Mouse (Mus musculus) heart, adult 2 months (tissue): ENCODE data around the gene Ror1. TPM values are rescaled to one million over a fixed set of nuclear protein-coding genes. Genes with fewer than 3 reads are reported as not detected.

Experiments used
- DNase-seq, 2 experiments: peaks; one replicate each; pipeline ENCODE4 v3.0.0; 2021
- H3K27ac ChIP-seq: fragments of 200-600 bp; 2 replicates; pipeline ENCODE4 v1.8.1; 2022
- H3K27me3 ChIP-seq: fragments of 200-500 bp; 2 replicates; pipeline ENCODE4 v1.6.1; 2012; ENCODE audit warnings: mild to moderate bottlenecking, low read length, inconsistent platforms, mixed read lengths; ENCODE audit not compliant: control insufficient read depth, insufficient read depth
- H3K36me3 ChIP-seq: fragments of 200-500 bp; 2 replicates; pipeline ENCODE4 v1.6.1; 2012; ENCODE audit warnings: low read length, inconsistent platforms; ENCODE audit not compliant: control insufficient read depth, insufficient read depth
- H3K4me1 ChIP-seq: fragments of 200-500 bp; 2 replicates; pipeline ENCODE4 v1.6.1; 2011; ENCODE audit warnings: low read length; ENCODE audit not compliant: control insufficient read depth, insufficient read depth
- H3K4me3 ChIP-seq: fragments of 200-600 bp; 2 replicates; pipeline ENCODE4 v1.8.1; 2022
- H3K79me2 ChIP-seq: fragments of 200-500 bp; replicated peaks from 2 replicates; pipeline ENCODE4 v1.6.1; 2012; ENCODE audit warnings: mild to moderate bottlenecking, inconsistent platforms, low read length, moderate library complexity, mixed read lengths; ENCODE audit not compliant: control insufficient read depth, insufficient read depth
- H3K9ac ChIP-seq: fragments of 200-500 bp; 2 replicates; pipeline ENCODE4 v1.6.1; 2012; ENCODE audit warnings: low read depth, mild to moderate bottlenecking, control low read depth, inconsistent platforms, low read length, mixed read lengths
- CTCF ChIP-seq: fragments of 200-600 bp; IDR thresholded peaks from 2 replicates; pipeline ENCODE4 v1.8.1; 2022; ENCODE audit warnings: antibody characterized with exemption, mild to moderate bottlenecking, moderate library complexity
- EP300 ChIP-seq: fragments of 200-500 bp; IDR thresholded peaks from 2 replicates; pipeline ENCODE4 v1.6.1; 2011; ENCODE audit warnings: low read depth, low read length, control low read depth; ENCODE audit not compliant: insufficient read depth
- POLR2A ChIP-seq: fragments of 200-500 bp; IDR thresholded peaks from 2 replicates; pipeline ENCODE4 v1.6.1; 2011; ENCODE audit warnings: mild to moderate bottlenecking, low read depth, low read length, control low read depth; ENCODE audit not compliant: insufficient read depth
- WGBS: fragments of 180-500 bp; shearing (Covaris S2); methylation state at CpG from one replicate; pipeline ENCODE4 v1.1.7; 2018; 5-methylcytosine and 5-hydroxymethylcytosine counted together
- intact Hi-C: fragments of 180-260 bp; cut with DNase I; formaldehyde crosslinking; loops from one replicate; pipeline ENCODE4 v1.15.1; 2025
- polyA plus RNA-seq: library from polyadenylated mRNA; depleted of rRNA; stranded (reverse); fragments of >200 nt; gene quantifications from 2 replicates; pipeline ENCODE4 v1.2.3, GENCODE M21; 2012
- total RNA-seq, 2 experiments: library from RNA; stranded (reverse); gene quantifications; 2 replicates each; pipeline ENCODE4 v1.2.3; 2021

The Ror1 gene
- total and polyA plus RNA-seq, 3 experiments = 2.3 to 5.0 (median 3.4) TPM

DNA sequence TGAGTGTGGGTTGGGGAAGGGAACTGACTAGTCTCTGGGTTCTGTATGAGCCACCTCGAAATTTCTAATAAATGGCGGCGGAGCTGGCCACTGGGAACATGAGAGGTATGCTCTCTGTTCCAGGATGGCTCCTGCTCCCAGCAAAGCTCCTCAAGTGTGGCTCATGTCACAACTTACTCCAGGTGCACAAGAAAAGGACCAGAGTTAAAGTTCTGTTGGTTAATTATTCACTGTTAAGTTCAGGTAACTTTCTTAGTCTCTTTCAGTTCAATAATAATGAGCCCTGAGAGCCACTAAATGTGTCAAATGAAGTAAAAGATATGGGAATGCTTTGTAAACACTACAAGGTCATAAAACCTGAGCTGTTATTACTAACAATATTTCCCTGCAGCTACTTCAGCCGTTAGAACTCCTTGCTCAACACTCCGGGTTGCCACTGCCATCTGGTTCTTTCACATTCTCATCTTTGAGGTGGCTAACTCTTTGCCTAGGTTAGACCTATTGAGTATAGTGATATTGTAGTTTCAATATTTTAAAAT, 100.7 kb downstream of the Ror1 start:
- no peak for DNase-seq
- Histone ChIP-seq H3K79me2 (peaks cover 3% of the 10 kb centered on the region; the same call in 1 of the 2 replicates), H3K4me1 (peaks cover 4% of the 10 kb centered on the region), H3K36me3 (peaks cover 3% of the 10 kb centered on the region), H3K27me3 (no peaks in the 10 kb centered on the region), H3K4me3 (no peak overlapping the region), H3K9ac (no peak overlapping the region), H3K27ac (no peak overlapping the region)
- no peak for TF ChIP-seq POLR2A
- TF ChIP-seq CTCF = no peak
- no peak for TF ChIP-seq EP300
- intact Hi-C loops = no loop called here
- 88% methylated on average over 5 of the region's 5 CpGs for WGBS

DNA sequence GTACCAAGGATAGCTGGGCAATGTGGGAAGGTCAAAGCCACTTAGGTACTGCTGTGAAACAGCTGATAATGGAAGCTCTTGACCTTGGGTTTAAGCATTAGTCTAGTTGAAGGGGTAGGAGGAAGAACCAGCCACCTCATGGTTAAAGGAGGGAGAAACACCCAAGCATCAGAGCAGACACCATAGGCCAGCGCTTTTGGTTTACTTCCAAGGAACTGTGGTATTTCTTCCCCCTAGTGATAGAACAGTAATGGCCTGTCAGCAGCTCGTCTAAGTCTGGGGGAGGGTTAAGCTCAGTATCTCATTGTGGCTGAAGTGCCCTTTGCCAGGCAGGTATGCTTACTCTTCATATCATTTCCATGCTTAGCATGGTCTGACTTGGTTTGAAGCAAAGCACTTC, 102.7 kb downstream of the Ror1 start:
- H3K4me3 ChIP-seq = no peak overlapping the region
- DNase-seq = no peak
- H3K27me3 ChIP-seq = no peaks in the 10 kb centered on the region
- no peak for TF ChIP-seq EP300
- no peak for TF ChIP-seq POLR2A
- no peak for TF ChIP-seq CTCF
- intact Hi-C loops = no loop called here
- peaks cover 1% of the 10 kb centered on the region; the same call in 1 of the 2 replicates for H3K79me2 ChIP-seq
- H3K36me3 ChIP-seq = peaks cover 3% of the 10 kb centered on the region
- 46% methylated on average over 2 of the region's 2 CpGs for WGBS
- H3K27ac ChIP-seq = no peak overlapping the region
- peaks cover 4% of the 10 kb centered on the region for H3K4me1 ChIP-seq
- no peak overlapping the region for H3K9ac ChIP-seq

DNA sequence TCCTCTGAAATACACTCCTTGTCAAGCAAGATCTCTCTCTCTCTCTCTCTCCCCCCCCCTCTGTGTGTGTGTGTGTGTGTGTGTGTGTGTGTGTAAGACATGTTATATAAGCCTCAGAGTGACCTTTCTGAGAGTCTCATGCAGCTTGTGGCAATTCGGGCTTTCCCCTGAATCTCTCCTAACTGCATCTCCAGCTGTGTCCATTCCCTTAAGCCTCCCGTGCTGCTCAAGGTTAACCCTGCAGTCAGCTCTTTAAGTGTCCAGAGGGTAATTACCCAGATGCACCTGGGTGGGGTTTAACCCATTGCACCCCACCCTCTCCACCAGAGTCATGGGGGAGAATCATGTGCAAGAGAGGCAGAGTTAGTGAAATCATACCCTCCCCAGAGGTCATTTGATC, 105.7 kb downstream of the Ror1 start:
- TF ChIP-seq CTCF = no peak
- no peak for TF ChIP-seq POLR2A
- no peak for TF ChIP-seq EP300
- WGBS = 58% methylated on average over 2 of the region's 2 CpGs
- DNase-seq = no peak

DNA sequence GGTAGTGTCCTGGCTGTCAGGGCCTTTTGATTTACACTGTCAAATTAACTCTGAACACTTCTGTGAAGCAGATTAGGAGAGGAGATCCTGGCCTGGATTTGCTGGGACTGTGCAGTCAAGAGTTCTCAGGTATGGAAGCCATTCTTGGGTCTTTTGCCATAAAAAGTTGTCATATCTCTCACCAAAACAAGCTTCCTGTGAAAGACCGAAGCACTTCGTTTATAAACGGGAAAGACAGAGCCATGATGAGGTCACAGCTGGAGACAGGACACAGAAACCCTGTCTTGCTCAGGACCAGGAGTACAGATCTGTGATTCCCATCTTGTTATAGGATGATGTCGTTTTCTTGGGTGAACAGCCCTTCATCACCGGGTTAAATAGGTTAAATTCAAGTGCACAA, 107.5 kb downstream of the Ror1 start:
- Histone ChIP-seq H3K27me3 (no peaks in the 10 kb centered on the region), H3K4me3 (no peak overlapping the region), H3K9ac (no peak overlapping the region), H3K4me1 (peaks cover 2% of the 10 kb centered on the region), H3K27ac (no peak overlapping the region), H3K36me3 (peaks cover 3% of the 10 kb centered on the region), H3K79me2 (peaks cover 1% of the 10 kb centered on the region; the same call in 1 of the 2 replicates)
- DNase-seq = no peak
- intact Hi-C loops = no loop called here
- TF ChIP-seq EP300 (no peak), POLR2A (no peak), CTCF (no peak)
- WGBS = 43% methylated on average over 5 of the region's 5 CpGs

More for the DNA sequence above, 105.7 kb downstream of the Ror1 start:
- intact Hi-C loops = no loop called here
- H3K36me3 ChIP-seq = peaks cover 3% of the 10 kb centered on the region
- H3K79me2 ChIP-seq = peaks cover 1% of the 10 kb centered on the region; the same call in 1 of the 2 replicates
- H3K27ac ChIP-seq = no peak overlapping the region
- peaks cover 4% of the 10 kb centered on the region for H3K4me1 ChIP-seq
- H3K27me3 ChIP-seq = no peaks in the 10 kb centered on the region
- H3K4me3 ChIP-seq = no peak overlapping the region
- H3K9ac ChIP-seq = no peak overlapping the region

DNA sequence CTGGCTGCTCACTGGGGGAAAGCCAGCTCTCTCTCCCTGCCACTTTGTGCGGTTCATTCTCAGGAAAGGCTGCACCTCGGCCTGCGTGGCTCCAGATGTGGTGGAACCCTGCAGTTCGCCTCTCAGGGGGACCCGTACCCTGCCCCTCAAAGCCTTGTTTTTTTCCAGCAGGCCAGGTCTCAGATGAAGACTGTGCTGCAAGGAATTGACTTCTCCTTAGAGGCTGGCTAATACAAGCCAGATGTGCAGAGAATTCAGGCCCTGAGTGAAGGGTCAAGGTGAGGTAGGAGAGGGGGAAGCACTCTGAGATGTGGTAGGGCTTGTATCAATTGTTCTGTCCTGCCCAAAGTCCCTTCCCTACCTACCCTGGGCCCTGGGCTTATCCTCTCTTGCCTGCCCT, 108.1 kb downstream of the Ror1 start:
- no peak for DNase-seq
- H3K27me3 ChIP-seq = no peaks in the 10 kb centered on the region
- 71% methylated on average over 5 of the region's 5 CpGs for WGBS
- peaks cover 2% of the 10 kb centered on the region for H3K4me1 ChIP-seq
- H3K36me3 ChIP-seq = no peaks in the 10 kb centered on the region
- no peak overlapping the region for H3K27ac ChIP-seq
- H3K4me3 ChIP-seq = no peak overlapping the region
- TF ChIP-seq EP300 = no peak
- H3K9ac ChIP-seq = no peak overlapping the region
- intact Hi-C loops = no loop called here
- peaks cover 1% of the 10 kb centered on the region; the same call in 1 of the 2 replicates for H3K79me2 ChIP-seq

DNA sequence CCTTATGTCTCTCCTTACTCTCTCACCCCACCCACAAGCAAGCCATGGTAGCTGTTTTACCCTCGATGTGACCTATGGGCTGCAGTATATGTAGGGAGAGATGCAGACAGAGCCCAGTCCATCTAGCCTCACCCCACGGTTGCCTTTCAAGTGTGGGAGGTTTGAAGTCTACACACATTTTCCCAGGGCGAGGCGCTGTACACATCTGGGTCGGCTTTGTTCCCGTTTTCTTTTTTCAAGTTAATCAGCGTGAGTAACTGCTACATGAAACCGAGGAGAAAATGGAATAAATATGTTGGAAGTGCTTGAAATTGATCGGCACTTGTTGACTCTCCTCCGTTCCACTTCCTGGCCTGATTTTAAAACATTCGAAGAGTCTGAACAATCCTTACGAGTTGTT, 108.8 kb downstream of the Ror1 start:
- H3K79me2 ChIP-seq = peaks cover 1% of the 10 kb centered on the region; the same call in 1 of the 2 replicates
- intact Hi-C loops = no loop called here
- H3K36me3 ChIP-seq = no peaks in the 10 kb centered on the region
- no peak for DNase-seq
- no peak overlapping the region for H3K9ac ChIP-seq
- WGBS = 80% methylated on average over 12 of the region's 12 CpGs
- peaks cover 5% of the 10 kb centered on the region for H3K4me1 ChIP-seq
- no peak overlapping the region for H3K4me3 ChIP-seq
- no peak overlapping the region for H3K27ac ChIP-seq
- TF ChIP-seq EP300 = no peak
- TF ChIP-seq POLR2A = no peak
- no peak for TF ChIP-seq CTCF
- no peaks in the 10 kb centered on the region for H3K27me3 ChIP-seq
